Mouse (Mus musculus) bone marrow macrophage, adult 2 months (primary cell): ENCODE results near the gene Nkx1-2. TPM values are rescaled to one million over a fixed set of nuclear protein-coding genes. Genes with fewer than 3 reads are reported as not detected.

Experiments
- H3K27ac ChIP-seq: 2 replicates; pipeline ENCODE4 v1.5.1; 2012; ENCODE audit warnings: low read depth, low read length; ENCODE audit not compliant: insufficient read depth
- H3K4me1 ChIP-seq: 2 replicates; pipeline ENCODE4 v1.6.1; 2012; ENCODE audit warnings: low read length; ENCODE audit not compliant: control insufficient read depth, insufficient read depth
- H3K4me3 ChIP-seq: 2 replicates; pipeline ENCODE4 v1.5.1; 2012; ENCODE audit warnings: mild to moderate bottlenecking, low read length, moderate library complexity; ENCODE audit not compliant: insufficient read depth
- CTCF ChIP-seq: IDR thresholded peaks from 2 replicates; pipeline ENCODE4 v1.5.1; 2012; ENCODE audit warnings: low read depth, mild to moderate bottlenecking, low read length, moderate library complexity
- POLR2A ChIP-seq: IDR thresholded peaks from 2 replicates; pipeline ENCODE4 v1.6.1; 2012; ENCODE audit warnings: mild to moderate bottlenecking, low read depth, low read length, borderline replicate concordance
- polyA plus RNA-seq: library from polyadenylated mRNA; stranded (reverse); fragments of >200 nt; gene quantifications from 2 replicates; pipeline ENCODE4 v1.2.4, GENCODE M21; 2012; ENCODE audit not compliant: missing spikeins, insufficient read depth, insufficient read length

The Nkx1-2 gene
- polyA plus RNA-seq, 1 experiment = not detected

DNA sequence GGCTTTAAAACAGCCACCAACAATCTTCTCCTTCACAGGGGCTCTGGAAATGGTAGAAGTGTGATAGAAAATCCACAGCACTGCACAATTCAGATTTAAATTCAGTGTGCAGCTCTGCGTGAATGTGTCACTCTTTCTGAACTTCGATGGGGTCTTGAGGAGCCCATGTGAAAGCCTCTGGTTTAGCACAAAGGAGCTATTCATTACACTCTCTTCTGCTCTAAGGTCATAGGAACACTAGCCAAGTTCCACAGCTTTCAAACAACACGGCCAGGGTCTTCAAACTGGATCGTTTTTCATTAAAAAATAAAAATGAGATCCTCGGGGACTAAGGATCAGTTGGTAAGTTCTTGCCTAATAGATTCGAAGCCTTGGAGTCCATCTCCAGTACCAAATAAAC lies 26.2 kb downstream of the Nkx1-2 start:
- no peak overlapping the region for H3K4me3 ChIP-seq
- no peak overlapping the region for H3K27ac ChIP-seq
- TF ChIP-seq CTCF (no peak), POLR2A (no peak)
- peaks cover 17% of the 10 kb centered on the region for H3K4me1 ChIP-seq

DNA sequence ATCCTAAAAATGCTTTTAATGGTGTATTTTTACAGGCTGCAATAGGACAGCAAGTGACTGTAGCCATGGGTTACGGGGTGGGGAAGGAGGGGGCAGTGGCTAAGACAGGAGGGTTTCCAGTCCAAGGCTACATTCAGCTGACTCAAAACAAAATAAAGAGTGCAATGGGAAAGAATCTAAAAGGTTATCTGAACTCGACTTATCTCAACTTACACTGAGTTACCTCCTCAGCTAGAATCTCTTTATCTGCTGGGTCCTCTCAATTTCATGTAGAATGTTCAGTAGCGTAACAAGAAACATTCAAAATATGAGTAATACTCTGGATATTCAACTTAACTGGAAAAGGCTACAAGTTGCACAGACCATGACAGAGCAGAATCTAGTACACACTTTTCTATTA lies 26.7 kb downstream of the Nkx1-2 start:
- H3K27ac ChIP-seq = no peak overlapping the region
- TF ChIP-seq POLR2A = no peak
- no peak for TF ChIP-seq CTCF
- H3K4me1 ChIP-seq = peaks cover 17% of the 10 kb centered on the region
- no peak overlapping the region for H3K4me3 ChIP-seq

DNA sequence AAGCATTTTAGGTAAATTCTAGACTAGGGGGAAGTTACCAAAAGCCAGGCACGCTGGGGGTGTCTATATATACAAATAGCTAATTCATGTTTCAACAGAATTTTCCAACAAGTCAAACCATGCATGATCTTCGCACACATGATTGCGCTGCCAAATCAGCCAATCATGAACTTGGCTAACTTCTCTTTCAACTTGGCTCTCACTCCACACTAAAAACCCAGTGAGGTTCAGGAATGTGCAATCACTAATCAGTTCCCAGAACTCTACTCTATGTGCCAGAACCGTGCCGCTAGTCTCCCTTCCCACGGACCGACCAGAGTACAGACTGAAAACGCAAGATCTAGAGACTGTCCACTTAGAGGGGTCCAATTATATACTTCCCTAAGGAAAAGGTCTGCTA lies 28.0 kb downstream of the Nkx1-2 start:
- TF ChIP-seq POLR2A (no peak), CTCF (no peak)
- Histone ChIP-seq H3K4me3 (no peak overlapping the region), H3K27ac (no peak overlapping the region), H3K4me1 (peaks cover 17% of the 10 kb centered on the region)

DNA sequence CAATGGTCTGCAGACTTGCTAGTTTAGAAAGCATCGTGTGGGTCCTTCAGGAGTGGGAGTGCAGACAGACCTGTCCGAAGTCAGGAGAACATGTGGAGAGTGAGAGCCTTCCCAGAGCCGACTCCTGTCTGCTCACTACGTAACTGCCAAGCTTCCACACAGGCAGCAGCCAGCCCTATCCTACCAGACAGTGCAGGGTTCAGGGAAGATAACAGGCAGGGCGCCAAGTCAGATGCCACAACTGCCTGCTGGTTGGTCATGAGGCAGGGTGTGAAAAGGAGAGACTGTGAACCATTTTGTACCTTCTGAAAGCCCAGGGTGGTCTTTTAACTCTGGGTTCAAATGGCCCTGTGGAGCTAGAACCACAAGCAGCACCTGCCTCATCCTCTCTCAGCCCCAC lies 29.4 kb downstream of the Nkx1-2 start:
- no peak for TF ChIP-seq CTCF
- no peak for TF ChIP-seq POLR2A
- no peak overlapping the region for H3K27ac ChIP-seq
- H3K4me3 ChIP-seq = no peak overlapping the region
- H3K4me1 ChIP-seq = peaks cover 17% of the 10 kb centered on the region

DNA sequence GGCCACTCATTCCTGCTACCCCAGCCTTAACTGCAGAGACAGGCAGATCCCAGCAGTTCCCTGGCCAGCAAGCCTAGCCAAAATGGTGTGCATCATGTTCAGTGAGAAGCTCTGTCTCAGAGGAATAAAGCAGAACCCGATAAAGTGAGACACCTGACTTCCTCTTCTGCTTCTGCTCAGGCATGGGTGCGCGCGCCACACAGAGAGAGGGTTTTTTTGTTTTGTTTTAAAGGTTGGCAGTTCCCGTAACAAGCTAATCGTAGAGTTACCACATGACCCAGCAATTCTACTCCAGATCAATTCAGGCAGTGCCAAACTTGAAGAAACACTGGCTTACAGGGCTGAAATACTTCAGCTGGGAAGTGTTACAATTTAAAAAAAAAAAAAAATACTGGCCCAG lies 30.6 kb downstream of the Nkx1-2 start:
- H3K27ac ChIP-seq = no peak overlapping the region
- H3K4me3 ChIP-seq = no peak overlapping the region
- TF ChIP-seq CTCF (no peak), POLR2A (no peak)
- H3K4me1 ChIP-seq = peaks cover 17% of the 10 kb centered on the region

DNA sequence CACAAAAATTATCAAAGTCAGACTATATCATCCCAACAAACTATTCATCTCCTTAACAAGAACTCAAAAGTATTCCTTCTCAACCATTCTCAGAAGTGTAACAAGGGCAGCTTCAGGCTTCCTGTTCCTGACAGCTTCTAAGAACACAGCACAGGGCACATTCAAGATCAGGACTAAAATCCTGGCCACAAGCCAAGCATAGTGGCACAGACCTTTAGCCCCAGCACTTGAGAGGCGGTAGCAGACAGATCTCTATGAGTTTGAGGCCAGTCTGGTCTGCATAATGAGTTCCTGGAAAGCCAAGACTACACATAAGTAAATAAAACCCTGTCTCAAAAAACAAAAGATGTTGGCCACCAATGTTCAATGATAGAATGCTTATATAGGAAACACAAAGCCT lies 33.6 kb downstream of the Nkx1-2 start:
- H3K27ac ChIP-seq = no peak overlapping the region
- H3K4me1 ChIP-seq = peaks cover 9% of the 10 kb centered on the region
- TF ChIP-seq CTCF (no peak), POLR2A (no peak)
- H3K4me3 ChIP-seq = no peak overlapping the region

DNA sequence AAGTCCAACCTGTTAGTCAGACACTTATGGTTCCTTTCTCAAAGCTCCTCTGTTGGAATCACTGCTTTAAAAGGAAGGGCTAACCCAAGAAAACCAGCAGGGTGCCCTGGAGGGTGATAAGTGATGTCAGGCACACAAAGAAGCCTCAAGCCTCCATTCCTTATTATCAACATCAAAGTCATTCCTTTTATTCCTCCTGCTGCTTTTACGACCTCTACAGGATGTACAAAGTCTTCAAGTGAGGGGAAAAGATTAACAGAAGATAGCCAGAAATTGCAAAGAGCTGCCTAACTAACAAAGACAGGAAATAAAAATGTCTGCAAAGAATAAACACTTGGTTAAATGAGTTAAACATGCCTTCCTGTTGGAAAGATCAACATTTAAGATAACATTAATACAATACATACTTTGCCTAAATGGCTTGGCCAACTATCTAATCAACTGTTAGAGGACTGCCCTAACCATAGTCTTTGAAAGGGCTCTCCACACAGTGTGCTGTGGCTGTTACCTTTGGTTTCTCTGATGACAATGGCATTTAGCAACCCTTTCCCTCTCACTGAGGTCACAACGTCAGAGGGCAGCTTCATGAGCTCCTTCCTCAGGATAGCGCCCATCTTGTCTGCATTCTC lies 40.2 kb downstream of the Nkx1-2 start:
- H3K4me3 ChIP-seq = no peak overlapping the region
- no peak for TF ChIP-seq POLR2A
- no peak for TF ChIP-seq CTCF
- no peak overlapping the region for H3K27ac ChIP-seq
- H3K4me1 ChIP-seq = no peaks in the 10 kb centered on the region

DNA sequence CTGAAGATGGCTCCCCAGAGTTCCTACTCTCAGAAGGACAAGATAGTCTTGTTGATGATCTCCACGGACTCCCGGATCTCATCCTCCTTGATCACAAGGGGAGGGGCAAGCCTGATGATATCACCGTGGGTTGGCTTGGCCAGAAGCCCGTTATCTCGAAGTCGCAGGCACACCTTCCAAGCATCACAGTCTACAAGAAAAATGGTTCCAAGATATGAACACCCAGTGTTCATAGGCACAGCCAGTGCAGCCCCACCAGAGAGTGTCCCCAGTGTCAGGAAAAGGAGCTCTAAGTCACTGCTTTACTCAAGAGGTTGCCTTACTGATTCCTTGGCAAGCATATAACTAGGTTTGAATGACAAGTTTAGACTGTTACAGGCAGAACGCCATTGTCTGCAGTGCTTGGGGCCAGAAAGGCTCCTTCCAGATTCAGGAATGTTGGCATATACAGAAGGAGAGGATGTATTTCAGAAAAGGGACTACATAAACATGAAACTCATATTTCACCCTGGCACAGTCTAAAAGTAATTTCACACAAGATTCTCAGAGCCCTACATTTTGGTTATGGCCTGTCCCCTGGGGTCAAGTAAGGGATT lies 41.2 kb downstream of the Nkx1-2 start:
- Histone ChIP-seq H3K4me1 (no peaks in the 10 kb centered on the region), H3K27ac (no peak overlapping the region), H3K4me3 (no peak overlapping the region)
- TF ChIP-seq POLR2A (no peak), CTCF (no peak)

DNA sequence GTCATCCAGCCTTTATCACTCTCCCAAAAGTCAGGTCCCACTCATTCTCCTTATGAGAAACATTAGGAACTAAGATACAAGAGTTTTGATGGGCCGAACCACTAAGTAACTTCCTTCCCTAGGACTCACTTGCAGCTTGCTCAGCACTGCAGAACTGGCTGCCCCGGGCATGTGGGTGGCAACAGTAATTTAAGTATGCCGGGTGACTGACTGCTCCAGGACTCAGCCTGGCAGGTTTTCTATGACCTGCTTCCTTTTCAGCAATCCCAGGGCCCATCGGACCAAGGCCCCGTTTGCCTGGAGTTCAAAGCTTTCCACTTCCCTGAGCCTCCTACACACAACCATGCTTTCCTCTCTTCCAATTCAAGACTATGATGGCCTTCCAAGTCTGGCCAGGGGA lies 42.9 kb downstream of the Nkx1-2 start:
- no peak overlapping the region for H3K27ac ChIP-seq
- H3K4me1 ChIP-seq = no peaks in the 10 kb centered on the region
- H3K4me3 ChIP-seq = no peak overlapping the region
- TF ChIP-seq CTCF (no peak), POLR2A (no peak)

DNA sequence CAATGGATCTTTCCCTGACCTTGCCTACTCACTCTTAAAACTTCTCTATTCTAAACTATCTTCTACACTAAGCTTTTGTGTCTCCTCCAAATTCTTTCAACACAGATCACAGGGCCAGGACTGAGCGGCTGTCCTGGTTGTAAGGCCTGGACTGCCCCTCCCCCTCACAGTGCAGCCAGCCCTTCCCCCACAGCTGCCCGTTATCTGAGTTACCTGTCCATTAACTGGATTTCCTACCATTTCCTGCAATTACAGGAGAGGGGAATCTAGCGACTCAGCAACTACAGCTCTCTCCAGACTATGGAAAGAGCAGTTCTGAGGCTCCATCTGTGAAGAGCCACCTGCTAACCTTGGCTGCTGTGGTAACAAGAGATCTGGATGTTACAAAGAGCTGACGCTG lies 43.5 kb downstream of the Nkx1-2 start:
- TF ChIP-seq POLR2A = no peak
- no peak for TF ChIP-seq CTCF
- no peaks in the 10 kb centered on the region for H3K4me1 ChIP-seq
- H3K27ac ChIP-seq = no peak overlapping the region
- H3K4me3 ChIP-seq = no peak overlapping the region

DNA sequence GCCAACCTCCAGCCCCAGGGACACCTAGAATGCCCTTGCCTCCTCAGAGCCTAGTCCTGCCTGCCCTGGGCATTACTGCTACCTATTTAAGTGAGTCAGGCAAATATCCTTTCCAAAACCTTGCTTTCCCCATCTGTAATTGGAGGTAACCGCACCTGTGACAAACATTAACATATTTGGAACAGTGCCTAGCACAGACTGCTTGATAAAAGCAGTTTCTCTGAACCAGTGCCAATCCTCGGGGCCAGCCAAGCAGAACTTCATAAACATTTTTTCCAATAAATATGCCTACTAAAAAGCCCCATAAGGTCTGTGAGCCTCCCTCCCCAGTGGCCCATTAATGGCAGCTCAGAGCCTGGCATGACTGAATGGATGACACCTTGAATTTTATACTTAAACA lies 45.3 kb downstream of the Nkx1-2 start:
- Histone ChIP-seq H3K4me3 (no peak overlapping the region), H3K4me1 (no peaks in the 10 kb centered on the region), H3K27ac (no peak overlapping the region)
- TF ChIP-seq CTCF (no peak), POLR2A (no peak)
